Mouse (Mus musculus) layer of hippocampus, adult 9-10 months (tissue): ENCODE data around the gene Pitpnm1.
A peak's percentile ranks its signal among the peaks of the same experiment; 100 is the strongest.

Experiments
- DNase-seq: peaks from one replicate; pipeline ENCODE4 v3.0.0; 2022; ENCODE audit warnings: low spot score

Gene Pitpnm1

DNA sequence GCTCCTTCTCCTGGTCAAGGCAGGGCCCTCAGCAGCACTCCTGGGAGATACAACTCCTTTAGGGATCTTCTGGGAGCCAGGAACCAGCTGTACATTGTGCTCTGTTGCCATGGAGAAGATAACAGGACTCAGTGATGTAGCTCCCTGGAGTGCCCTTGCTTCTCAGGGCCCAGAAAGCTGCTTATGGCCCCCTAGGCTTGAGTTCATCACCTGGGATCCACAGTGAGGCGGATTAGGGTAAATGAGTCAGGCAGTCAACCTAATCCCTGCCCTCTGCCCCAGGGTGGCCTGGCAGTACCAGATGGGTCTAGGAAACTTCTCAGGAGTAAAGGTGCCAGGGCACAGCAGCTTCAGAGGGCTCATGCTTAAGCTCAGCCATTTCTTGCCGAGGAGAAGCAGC is 39.6 kb downstream of the Pitpnm1 start, which contains the start of gene Gpr152:
Gene Gpr152, plus strand, starts transcription at position 342 of the 400 bp plus-strand sequence.
- no peak for DNase-seq

DNA sequence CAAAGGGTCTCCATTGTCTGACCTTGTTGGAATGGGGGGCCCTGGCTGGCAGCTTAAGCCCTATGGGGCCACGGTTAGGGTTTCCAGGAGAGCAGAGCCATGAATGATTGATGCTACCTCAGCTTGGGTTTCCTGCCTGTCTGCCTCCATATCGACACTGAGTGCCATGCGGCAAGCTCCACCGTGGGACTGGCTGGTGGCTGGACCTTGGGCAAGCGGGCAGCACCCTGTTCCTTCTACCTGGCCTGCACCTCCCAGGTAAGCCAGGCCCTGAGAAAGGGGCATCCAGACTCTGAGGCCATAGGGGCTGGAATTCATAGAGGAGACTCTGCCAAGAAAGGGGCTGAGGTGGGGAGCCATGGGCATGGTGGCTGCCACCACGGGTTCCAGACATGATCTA is 40.3 kb downstream of the Pitpnm1 start:
- DNase-seq: no peak

DNA sequence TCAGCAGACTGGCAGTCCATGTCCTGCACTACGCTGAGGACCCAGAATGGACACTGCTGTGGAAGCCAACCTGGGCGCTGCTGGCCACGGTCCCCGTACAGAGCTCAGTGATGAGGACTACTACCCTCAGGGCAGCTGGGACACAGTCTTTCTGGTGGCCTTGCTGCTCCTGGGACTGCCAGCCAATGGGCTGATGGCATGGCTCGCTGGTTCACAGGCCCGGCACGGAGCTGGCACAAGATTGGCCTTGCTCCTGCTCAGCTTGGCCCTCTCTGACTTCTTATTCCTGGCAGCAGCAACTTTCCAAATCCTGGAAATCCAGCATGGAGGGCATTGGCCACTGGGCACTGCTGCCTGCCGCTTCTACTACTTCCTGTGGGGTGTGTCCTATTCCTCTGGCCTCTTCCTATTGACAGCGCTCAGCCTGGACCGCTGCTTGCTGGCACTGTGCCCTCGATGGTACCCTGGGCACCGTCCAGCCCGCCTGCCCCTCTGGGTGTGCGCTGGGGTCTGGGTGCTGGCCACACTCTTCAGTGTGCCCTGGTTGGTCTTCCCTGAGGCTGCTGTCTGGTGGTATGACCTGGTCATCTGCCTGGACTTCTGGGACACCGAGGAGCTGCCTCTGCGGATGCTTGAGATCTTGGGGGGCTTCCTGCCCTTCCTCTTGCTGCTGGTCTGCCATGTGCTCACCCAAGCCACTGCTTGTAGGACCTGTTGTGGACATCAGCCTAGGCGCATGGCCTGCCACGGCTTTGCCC is 42.8 kb downstream of the Pitpnm1 start:
- DNase-seq: no peak

DNA sequence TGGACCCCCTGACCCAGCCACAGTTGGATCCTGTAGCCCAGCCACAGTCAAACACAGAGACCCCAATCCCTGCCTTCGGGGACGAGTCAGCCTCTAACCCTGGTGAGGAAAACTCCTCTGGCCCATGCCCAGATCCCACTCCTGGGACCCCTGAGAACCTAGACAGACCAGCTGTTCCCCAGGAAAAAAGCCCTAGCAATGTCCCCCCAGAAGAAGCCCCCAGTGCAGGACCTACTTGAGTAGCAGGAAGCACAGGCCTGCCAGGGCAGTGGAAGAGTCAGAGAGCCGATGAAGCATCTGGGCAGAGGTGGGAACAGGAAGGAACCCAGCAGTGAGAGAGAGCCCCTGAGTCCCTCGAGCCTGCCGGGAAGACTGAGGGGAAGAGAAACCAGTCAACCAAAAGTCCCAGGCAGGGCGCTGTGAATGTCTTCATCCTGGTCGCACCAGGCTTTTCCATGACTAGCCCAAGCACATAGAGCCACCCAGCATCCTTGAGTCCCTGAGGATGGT is 44.0 kb downstream of the Pitpnm1 start, which contains the start of gene Cabp4:
Gene Cabp4, minus strand, starts transcription at position 275 of the 510 bp plus-strand sequence.
- no peak for DNase-seq

DNA sequence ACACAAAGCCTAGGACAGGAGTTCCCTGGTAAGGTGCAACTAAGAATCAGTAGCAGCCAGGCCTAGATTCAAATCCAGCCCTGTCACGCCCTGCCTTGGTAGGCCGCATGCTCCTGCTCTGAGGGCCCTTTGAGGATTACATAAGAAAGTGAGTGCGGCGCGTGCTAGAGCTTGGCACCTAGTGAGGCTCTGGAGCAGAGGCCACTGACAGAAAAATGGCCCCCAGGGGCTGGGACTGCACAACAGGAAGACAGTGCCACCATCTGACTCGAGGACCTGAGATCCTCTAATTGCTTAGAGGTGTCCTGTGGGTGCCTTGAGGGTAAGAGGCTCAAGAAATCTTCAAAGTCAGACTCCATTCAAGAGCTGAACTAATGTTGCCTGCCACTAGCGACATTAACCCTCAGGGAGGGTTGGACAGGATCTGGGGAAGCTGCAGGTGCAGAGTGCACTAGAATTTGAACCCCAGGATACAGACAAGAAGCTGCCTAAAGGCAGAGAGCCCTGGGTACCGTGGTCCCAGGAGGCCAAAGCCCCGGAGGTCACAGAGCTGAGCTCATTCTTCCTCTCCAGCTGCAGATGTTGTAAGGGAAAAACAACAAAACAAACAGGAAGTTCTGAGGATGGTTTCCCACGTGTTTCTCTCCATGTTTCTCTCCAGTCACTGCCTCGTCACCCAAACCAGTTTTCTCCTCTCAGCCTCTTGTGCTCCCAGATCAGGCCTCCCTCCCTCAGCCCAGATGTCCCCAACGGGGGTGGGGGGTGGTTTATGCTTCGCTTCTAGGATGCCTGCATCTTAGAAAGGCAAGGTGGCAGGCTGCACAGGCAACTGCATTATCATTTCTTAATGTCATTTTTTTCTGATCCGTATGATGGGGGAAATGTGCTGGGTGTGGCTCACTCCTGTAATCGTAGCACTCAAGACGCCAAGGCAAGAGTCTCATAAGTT is 45.0 kb downstream of the Pitpnm1 start:
- DNase-seq: no peak

DNA sequence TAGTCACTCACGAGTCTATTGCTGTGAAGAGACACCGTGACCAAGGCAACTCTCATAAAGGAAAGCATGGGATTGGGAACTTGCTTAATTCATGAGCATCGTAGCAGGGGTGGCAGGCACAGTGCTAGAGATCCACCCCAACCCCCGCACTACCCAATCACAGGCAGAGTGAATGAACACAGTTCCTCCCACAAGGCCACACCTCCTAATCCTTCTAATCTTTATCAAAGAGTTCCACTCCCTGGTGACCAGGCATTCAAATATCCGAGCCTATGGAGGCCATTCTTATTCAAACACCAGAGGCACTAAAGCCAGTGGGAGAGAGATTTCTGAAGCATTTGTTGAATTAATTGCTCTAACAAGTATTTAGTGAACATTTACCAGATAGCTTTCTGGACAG is 46.1 kb downstream of the Pitpnm1 start:
- no peak for DNase-seq

DNA sequence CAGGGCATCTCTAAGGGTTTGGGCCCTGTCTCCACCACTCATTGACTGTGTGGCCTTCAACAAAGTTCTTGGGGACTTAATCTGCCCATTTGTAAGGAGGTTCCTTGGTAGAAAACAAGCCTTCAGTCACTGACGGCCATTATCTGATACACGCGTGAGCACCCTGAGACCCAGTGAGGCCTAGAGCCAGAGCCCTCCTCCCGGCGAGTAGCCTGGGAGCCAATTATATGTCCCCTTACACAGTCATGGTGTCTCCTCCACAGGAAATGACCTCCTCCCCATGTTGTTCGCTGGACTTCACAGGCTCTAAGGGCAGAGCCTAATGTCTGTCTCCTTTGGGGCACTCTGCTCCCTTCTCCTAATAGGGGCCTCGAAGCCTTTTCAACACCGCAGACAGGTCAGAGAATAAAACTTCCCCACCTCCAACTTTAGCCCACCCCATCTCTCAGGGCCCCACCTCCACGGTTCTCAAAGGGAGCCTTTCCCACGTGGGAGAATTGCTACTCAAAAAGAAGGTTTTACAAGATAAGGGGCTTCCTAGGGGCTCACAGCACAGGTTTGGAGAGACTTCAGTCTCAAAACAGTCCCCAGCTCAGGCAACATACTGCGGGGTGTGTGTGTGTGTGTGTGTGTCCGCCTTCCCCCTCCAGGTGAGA is 46.7 kb downstream of the Pitpnm1 start:
- DNase-seq: no peak

DNA sequence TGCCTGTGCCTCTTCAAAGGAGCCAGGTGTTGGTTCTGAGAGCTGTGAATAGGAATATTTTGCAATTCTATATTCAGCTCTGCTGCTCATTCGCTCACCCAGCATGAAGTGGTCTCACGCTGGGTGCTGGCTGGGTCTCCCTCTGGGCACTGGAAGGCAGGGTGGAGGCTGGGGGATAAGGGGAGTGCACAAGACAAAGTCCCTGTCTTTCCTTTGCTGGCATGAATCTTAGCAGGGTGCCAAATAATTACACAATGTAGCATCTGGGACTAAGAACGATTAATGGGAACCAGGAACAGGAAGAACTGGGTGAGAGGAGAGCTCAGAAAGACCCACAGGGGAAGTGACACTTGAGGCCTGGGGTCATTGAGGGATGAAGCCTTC is 47.2 kb downstream of the Pitpnm1 start:
- no peak for DNase-seq

DNA sequence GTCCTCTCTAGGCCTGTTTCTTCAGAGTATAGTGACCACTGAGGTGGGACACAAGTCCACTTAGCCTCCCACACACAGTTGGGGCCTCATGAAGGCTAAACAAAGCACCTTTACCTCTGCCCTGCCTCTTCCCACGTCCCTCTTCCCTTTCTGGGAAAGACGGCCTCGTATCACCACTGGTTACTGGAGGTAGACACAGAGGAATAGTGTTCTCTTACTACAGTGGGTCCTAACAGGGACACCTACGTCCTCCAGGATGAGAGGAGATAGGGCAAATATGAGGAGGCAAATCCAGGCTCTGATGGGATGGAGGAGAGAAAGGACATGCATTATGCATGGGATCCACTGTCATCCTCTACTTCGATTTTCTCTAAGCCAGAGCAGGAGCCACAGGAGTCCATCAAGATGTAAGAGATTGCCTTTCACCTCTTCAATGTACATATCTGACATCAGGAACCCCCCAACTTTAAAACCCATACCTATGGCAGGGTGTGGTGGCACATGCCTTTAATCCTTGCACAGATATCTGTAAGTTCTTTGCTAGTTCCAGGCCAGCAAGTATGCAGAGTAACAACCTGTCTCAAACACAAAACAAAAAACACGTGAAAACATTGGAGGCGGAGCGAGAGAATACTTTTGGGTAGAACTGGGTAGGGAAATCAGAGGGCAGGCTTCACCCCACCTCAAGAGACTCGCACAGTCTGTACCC is 48.1 kb downstream of the Pitpnm1 start:
- no peak for DNase-seq

DNA sequence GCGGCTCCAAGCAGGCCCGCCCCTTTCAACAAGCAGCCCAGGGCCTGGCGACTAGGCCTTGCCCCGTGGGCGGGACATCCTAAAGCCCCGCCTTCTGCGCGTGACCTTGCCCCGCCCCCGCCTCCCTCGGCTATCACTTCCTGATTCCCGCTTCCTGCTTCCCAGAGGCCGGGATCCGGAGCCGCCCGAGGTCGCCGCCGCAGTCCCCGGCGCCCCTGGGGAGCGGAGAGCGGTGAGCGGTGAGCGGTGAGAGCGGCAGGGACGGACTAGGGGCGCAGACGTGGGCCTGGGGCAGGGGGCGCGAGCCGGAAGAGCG is 48.7 kb downstream of the Pitpnm1 start, which contains the start of gene Coro1b:
Gene Coro1b, plus strand, starts transcription at position 129 of the 316 bp plus-strand sequence.
- DNase-seq: peak; percentile 82

DNA sequence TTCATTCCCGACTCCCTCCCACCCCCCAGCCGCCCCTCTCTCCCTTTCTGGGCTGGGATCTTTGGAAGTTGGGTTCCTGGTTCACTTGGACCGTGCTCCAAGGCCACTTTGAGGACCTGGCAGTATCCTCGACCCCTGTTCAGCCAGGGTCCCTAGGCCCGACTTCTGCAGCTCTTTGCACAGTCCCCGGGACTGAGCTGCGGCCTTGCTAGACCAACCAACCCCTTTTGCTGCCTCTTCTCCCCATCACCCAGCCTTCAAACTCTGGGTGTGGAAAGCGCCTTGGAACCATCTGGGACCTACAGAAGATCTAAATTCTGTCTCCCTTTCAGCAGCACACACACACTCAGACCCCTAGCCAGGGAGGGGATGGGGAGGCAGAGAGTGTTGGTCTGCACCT is 49.0 kb downstream of the Pitpnm1 start:
- DNase-seq: no peak

DNA sequence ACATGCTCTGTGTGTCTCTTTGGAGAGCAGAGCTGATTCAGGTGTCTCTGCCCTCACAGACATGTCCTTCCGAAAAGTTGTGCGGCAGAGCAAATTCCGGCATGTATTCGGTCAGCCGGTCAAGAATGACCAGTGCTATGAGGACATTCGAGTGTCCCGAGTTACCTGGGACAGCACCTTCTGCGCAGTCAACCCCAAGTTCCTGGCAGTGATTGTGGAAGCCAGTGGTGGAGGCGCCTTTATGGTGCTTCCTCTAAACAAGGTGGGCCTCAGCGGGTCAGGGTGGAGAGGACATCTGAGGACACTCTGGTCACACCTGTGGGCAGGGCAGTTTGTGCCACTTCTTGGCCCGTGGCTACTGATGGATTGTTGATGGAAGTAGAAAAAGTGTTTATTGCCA is 49.5 kb downstream of the Pitpnm1 start:
- DNase-seq: no peak

DNA sequence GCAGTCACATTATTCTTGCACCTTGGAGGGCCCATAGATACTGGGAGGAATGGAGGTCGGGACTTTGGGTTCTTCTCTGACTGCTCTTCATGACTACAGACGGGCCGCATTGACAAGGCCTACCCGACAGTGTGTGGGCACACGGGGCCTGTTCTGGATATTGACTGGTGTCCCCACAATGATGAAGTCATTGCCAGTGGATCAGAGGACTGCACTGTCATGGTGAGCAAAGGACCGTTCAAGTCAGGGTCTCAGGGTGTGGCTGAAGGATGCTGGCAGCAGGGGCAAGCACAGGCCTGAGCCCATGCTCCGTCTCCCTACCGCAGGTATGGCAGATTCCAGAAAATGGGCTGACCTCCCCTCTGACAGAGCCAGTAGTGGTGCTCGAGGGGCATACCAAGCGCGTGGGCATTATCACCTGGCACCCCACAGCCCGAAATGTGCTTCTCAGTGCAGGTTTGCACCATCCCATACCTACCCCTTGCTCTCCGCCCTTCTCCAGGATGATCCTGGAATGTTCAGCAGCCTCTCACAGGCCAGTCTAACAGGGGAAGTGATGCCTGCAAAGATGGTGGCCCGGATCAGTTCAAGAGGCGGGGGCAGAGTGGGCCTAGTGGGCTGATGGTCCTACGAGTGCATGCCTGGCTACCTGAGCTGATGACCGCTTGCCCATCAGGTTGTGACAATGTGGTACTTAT is 50.1 kb downstream of the Pitpnm1 start:
- DNase-seq: no peak

DNA sequence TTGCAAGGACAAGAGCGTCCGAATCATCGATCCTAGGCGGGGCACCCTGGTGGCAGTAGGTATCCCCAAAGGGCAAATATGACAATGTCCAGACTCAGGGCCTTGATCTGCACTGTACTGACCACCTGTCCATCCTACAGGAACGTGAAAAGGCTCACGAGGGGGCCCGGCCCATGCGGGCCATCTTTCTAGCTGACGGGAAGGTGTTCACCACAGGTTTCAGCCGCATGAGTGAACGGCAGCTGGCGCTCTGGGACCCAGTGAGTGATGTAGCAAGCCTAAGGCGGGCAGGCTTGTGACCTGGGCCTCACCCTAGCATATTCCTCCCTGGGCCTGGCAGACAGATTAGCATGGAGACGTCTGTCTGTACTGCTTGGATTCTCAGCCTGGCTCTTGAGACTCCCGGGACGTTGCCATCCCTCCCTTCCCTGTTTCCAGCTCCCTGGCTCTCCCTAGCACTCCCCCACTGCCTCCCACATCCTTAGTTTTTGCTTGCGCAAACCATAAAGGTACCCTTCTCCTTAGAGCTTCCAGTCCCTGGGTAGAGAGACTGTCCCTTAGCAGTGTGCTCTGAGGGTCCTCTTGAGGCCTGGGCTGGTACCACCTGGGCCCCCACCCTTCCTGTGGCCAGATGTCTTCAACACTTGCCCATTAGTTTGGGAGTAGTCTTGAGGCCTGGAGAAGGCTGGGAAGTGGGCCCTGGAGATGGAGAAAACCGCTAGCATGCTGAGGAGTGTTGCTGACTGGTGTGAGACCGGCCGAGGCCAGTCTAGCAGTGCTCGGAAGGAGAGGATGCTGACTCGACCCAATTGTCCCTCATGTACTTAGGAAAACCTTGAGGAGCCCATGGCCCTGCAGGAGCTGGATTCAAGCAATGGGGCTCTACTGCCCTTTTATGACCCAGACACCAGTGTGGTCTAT is 51.0 kb downstream of the Pitpnm1 start:
- DNase-seq: no peak

DNA sequence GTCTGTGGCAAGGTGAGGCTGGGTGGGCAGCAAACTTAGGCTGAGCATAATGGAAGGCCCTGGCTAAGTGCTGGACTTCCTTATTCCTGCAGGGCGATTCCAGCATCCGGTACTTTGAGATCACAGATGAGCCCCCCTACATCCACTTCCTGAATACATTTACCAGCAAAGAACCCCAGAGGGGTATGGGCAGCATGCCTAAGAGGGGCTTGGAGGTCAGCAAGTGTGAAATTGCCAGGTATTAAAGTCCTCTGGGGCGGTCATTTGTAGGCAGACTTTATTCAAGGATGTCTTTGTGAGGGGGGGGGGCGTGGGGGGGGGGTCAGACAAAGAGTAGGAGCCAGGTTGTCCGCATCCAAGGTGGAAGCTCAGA is 51.7 kb downstream of the Pitpnm1 start:
- DNase-seq: no peak

DNA sequence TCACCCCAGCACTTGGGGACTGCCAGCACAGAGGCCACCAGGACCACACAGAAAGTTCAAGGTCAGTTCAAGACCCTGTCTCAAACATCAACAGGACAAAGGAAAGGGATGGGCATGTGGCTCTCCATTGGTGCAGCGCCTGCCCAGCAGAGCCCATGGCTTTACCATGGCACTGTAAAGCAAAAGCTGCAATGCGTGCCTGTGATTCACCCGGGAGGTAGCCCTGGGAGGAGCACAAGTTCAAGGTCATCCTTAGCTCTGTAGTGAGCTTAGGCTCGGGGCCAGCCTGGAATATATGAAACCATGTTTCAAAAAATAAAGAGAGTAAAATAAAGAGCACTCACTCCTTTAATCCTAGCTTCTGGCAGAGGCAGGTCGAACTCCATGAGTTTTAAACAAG is 52.1 kb downstream of the Pitpnm1 start:
- DNase-seq: no peak

DNA sequence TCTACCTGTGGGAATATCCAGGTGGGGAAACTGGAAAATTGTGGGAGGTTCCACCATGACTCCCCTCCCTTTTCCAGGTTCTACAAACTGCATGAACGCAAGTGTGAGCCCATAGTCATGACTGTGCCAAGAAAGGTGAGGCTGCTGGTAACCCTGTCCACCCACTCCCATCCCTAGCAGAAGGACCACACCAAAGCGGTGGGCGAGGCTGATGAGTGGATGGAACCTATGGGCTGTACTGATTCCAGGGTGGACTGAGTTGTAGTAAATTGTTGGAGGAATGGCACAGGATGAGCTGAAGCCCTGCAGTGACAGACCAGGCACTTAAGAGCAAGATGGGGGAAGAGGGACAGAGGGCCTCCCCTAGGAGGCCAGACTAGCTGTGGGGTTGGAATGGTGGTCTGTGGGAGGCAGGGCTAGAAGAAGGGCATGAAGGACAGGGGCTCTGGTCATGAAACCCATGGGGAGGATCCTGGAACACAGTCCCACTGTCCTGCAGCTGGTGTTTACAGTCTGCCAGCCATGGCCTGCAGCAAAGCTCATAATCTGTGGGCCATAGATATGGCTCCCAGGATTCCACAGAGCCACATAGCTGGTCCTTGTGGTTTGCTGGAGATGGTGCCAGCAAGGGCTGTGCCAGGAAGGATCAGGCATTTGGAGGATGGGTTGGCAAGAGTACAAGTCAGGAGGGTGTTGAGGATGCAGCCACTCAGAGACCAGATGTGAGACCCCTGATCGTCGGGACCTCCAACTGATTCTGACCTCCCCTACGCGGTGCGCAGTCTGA is 52.8 kb downstream of the Pitpnm1 start:
- DNase-seq: no peak

DNA sequence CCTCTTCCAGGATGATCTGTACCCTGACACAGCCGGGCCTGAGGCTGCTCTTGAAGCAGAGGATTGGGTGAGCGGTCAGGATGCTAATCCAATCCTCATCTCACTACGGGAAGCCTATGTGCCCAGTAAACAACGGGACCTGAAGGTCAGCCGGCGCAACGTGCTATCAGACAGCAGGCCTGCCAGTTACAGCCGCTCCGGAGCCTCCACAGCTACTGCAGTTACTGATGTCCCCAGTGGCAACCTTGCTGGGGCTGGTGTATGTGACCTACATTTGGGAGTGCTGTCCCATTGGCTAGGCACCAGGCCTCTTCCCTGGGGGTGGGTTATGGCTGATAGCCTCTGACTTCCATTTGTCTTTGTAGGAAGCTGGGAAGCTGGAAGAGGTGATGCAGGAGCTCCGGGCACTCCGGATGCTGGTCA is 53.4 kb downstream of the Pitpnm1 start, which contains the start of gene Ptprcap:
Gene Ptprcap, plus strand, starts transcription at position 373 of the 423 bp plus-strand sequence.
- DNase-seq: no peak
